Comparison of ENCODE assay signal across 25 mouse cellular contexts in genomic region chrX:77424792-77425727, GRCm38 (mm10).
DNase-seq lines count a peak whose midpoint lies in the region; ATAC-seq and TF ChIP-seq lines count a peak whose summit lies in the region.
"Had no signal": no experiment of that assay in that cellular context is flagged by ENCODE, and none has a peak within 500 bp of the region (broad histone marks: within the 10 kb centered on the region; RNA-seq: fewer than 3 reads in every experiment).

No protein-coding gene starts in this region.

- 41% methylated on average over 3 of the region's 3 CpGs for WGBS in liver, embryonic 14.5 days (ENCODE audit: insufficient replicate concordance)
- WGBS in cerebellum, adult 2 months: 86% methylated on average over 3 of the region's 3 CpGs

- DNase-seq in MEL (ENCODE audit: low read depth, low spot score): peak; percentile 82
- DNase-seq in liver, embryonic 14.5 days (ENCODE audit: low read depth in 3 of 3, low spot score in 3 of 3): peak; percentile 11 to 33 (median 30)
- no peak for DNase-seq in right cerebral cortex, postnatal 14 days
- no peak for DNase-seq in layer of hippocampus, adult 8-10 months (ENCODE audit: low spot score in 2 of 2)
- DNase-seq in cerebellum, adult 2 months: no peak
- DNase-seq: adrenal gland, postnatal 25 days; cerebellum, adult 8-10 months; cerebellum, postnatal 25 days; gastrocnemius, postnatal 10 days; heart, postnatal 14 days; kidney, adult 18-20 months; kidney, postnatal 36 days; lung, adult 2 months; lung, postnatal 10 days had no signal

- peak overlapping the region; percentile 97 for H3K27ac ChIP-seq in MEL (ENCODE audit: control insufficient read depth, low read depth, low read length)
- no peak overlapping the region; the same call in 1 of the 2 replicates for H3K27ac ChIP-seq in liver, embryonic 14.5 days
- no peak overlapping the region for H3K27ac ChIP-seq in cerebellum, adult 2 months (ENCODE audit: insufficient read depth, low read length)
- H3K27ac ChIP-seq: forebrain, embryonic 10.5 days; hindbrain, embryonic 10.5 days; layer of hippocampus, adult 2 months; limb, embryonic 13.5 days; midbrain, embryonic 12.5 days; neural tube, embryonic 13.5 days had no signal

- peak overlapping the region; percentile 22; the same call in 1 of the 2 replicates for H3K9ac ChIP-seq in MEL (ENCODE audit: control insufficient read depth, low read depth, low read length, poor library complexity, severe bottlenecking)
- H3K9ac ChIP-seq in liver, embryonic 14.5 days (replicated peaks): no peak overlapping the region
- H3K9ac ChIP-seq: limb, embryonic 13.5 days; midbrain, embryonic 12.5 days; neural tube, embryonic 13.5 days had no signal

- H3K4me3 ChIP-seq in MEL (ENCODE audit: control insufficient read depth in 1 of 2, insufficient read depth in 1 of 2, low read depth in 2 of 2, low read length in 2 of 2): no peak overlapping the region
- no peak overlapping the region for H3K4me3 ChIP-seq in liver, embryonic 14.5 days (ENCODE audit: insufficient read depth in 1 of 2, low read depth in 2 of 2, low read length in 2 of 2)
- no peak overlapping the region for H3K4me3 ChIP-seq in cerebellum, adult 2 months (replicated peaks; ENCODE audit: insufficient read depth, low read depth, low read length)
- H3K4me3 ChIP-seq: forebrain, embryonic 10.5 days; hindbrain, embryonic 10.5 days; layer of hippocampus, adult 2 months; limb, embryonic 13.5 days; midbrain, embryonic 12.5 days; myocyte; neural tube, embryonic 13.5 days had no signal

- TF ChIP-seq EP300 in MEL (IDR thresholded peaks at IDR 0.05; ENCODE audit: low read depth in 1 of 2, low read length in 2 of 2): peak; percentile 97 to 98
- TF ChIP-seq EP300 in liver, embryonic 14.5 days (IDR thresholded peaks at IDR 0.05; ENCODE audit: low read depth): peak; percentile 94

- peaks cover 0 to 17% of the 10 kb centered on the region in 2 experiments; a peak in 2 of 4 replicates for H3K36me3 ChIP-seq in MEL (ENCODE audit: control insufficient read depth in 1 of 2, insufficient read depth in 2 of 2, low read length in 2 of 2)
- no peaks in the 10 kb centered on the region for H3K36me3 ChIP-seq in liver, embryonic 14.5 days (replicated peaks; ENCODE audit: control insufficient read depth, insufficient read depth, low read depth)
- H3K36me3 ChIP-seq: forebrain, embryonic 10.5 days; hindbrain, embryonic 10.5 days; limb, embryonic 13.5 days; midbrain, embryonic 12.5 days; neural tube, embryonic 13.5 days had no signal

- no peak overlapping the region for H3K4me2 ChIP-seq in liver, embryonic 14.5 days (ENCODE audit: low read depth)
- H3K4me2 ChIP-seq: limb, embryonic 13.5 days; midbrain, embryonic 12.5 days; neural tube, embryonic 13.5 days had no signal

- peak; percentile 87 for ATAC-seq in common myeloid progenitor, adult 5-6 weeks (replicated peaks; ENCODE audit: low read depth, poor library complexity, severe bottlenecking)
- ATAC-seq in liver, embryonic 14.5 days (ENCODE audit: insufficient read depth): peak; percentile 80
- ATAC-seq in megakaryocyte-erythroid progenitor cell, adult 5-6 weeks (replicated peaks; ENCODE audit: low FRiP score, low TSS enrichment, poor library complexity, severe bottlenecking): peak; percentile 93
- ATAC-seq: forebrain, embryonic 16.5 days; hindbrain, embryonic 16.5 days had no signal

- no peak for TF ChIP-seq RAD21 in MEL (IDR thresholded peaks at IDR 0.05; ENCODE audit: low read depth, low read length)

- no peaks in the 10 kb centered on the region for H3K9me3 ChIP-seq in MEL (replicated peaks; ENCODE audit: insufficient read depth, low read length)
- no peaks in the 10 kb centered on the region for H3K9me3 ChIP-seq in liver, embryonic 14.5 days (ENCODE audit: control insufficient read depth, low read length)
- H3K9me3 ChIP-seq: forebrain, embryonic 10.5 days; hindbrain, embryonic 10.5 days; limb, embryonic 13.5 days; midbrain, embryonic 12.5 days; neural tube, embryonic 13.5 days had no signal

- no peaks in the 10 kb centered on the region for H3K79me2 ChIP-seq in MEL (ENCODE audit: control insufficient read depth, insufficient read depth, low read length, poor library complexity)

- H3K27me3 ChIP-seq in MEL (ENCODE audit: control insufficient read depth in 1 of 2, insufficient read depth in 2 of 2, low read length in 2 of 2): no peaks in the 10 kb centered on the region
- no peaks in the 10 kb centered on the region for H3K27me3 ChIP-seq in liver, embryonic 14.5 days (ENCODE audit: control insufficient read depth, insufficient read depth, low read length)
- H3K27me3 ChIP-seq in cerebellum, adult 2 months (ENCODE audit: control insufficient read depth, insufficient read depth, low read length): no peaks in the 10 kb centered on the region
- H3K27me3 ChIP-seq: limb, embryonic 13.5 days; midbrain, embryonic 12.5 days; neural tube, embryonic 13.5 days had no signal

- TF ChIP-seq CTCF in MEL (IDR thresholded peaks at IDR 0.05 in 2 of 3, conservative IDR thresholded peaks at IDR 0.05 in 1 of 3; ENCODE audit: control insufficient read depth in 1 of 3, insufficient read depth in 1 of 3, low read depth in 2 of 3, low read length in 3 of 3, poor library complexity in 1 of 3, severe bottlenecking in 1 of 3): no peak
- no peak for TF ChIP-seq CTCF in liver, embryonic 14.5 days (IDR thresholded peaks at IDR 0.05; ENCODE audit: low read depth)
- TF ChIP-seq CTCF in cerebellum, adult 2 months (IDR thresholded peaks at IDR 0.05; ENCODE audit: borderline replicate concordance, insufficient read depth, low read depth, low read length): no peak

- H3K4me1 ChIP-seq in MEL (ENCODE audit: control insufficient read depth in 1 of 2, insufficient read depth in 2 of 2, low read length in 2 of 2): peaks cover 7 to 8% of the 10 kb centered on the region in 2 experiments; a peak in 3 of 4 replicates
- 0 out of 4 replicates have a peak, but pooled peaks cover 2% of the 10 kb centered on the region in 2 experiments for H3K4me1 ChIP-seq in liver, embryonic 14.5 days (replicated peaks; ENCODE audit: control insufficient read depth in 2 of 2, insufficient read depth in 2 of 2, low read length in 1 of 2)
- peaks cover 4% of the 10 kb centered on the region; the same call in 1 of the 2 replicates for H3K4me1 ChIP-seq in cerebellum, adult 2 months (ENCODE audit: control insufficient read depth, insufficient read depth, low read length)
- H3K4me1 ChIP-seq: forebrain, embryonic 10.5 days; hindbrain, embryonic 10.5 days; limb, embryonic 13.5 days; midbrain, embryonic 12.5 days; neural tube, embryonic 13.5 days had no signal

- no peak for TF ChIP-seq POLR2A in MEL (IDR thresholded peaks at IDR 0.05; ENCODE audit: control insufficient read depth in 1 of 2, insufficient read depth in 1 of 2, low read depth in 1 of 2, low read length in 2 of 2, poor library complexity in 1 of 2)
- TF ChIP-seq POLR2A in cerebellum, adult 2 months (IDR thresholded peaks at IDR 0.05; ENCODE audit: borderline replicate concordance, insufficient read depth, low read length): no peak

TF ChIP-seq in MEL, 35 proteins besides CTCF, POLR2A, EP300 and RAD21 (continues in another document):
- TF ChIP-seq GATA1 (IDR thresholded peaks at IDR 0.05; ENCODE audit: low read depth, low read length): peak; percentile 89
- TF ChIP-seq ETS1 (IDR thresholded peaks at IDR 0.05; ENCODE audit: low read depth, low read length): peak; percentile 85
- TF ChIP-seq MXI1 (IDR thresholded peaks at IDR 0.05; ENCODE audit: low read depth, low read length): no peak
- no peak for TF ChIP-seq POLR2AphosphoS5 (IDR thresholded peaks at IDR 0.05; ENCODE audit: borderline replicate concordance, low read depth, low read length)
- TF ChIP-seq USF2 (IDR thresholded peaks at IDR 0.05; ENCODE audit: borderline replicate concordance in 1 of 2, insufficient read depth in 1 of 2, low read depth in 1 of 2, low read length in 2 of 2): no peak
- TF ChIP-seq ZMIZ1 (IDR thresholded peaks at IDR 0.05; ENCODE audit: low read depth, low read length): no peak
- TF ChIP-seq HCFC1 (IDR thresholded peaks at IDR 0.05; ENCODE audit: low read depth, low read length): no peak
- no peak for TF ChIP-seq GABPA (IDR thresholded peaks at IDR 0.05; ENCODE audit: low read depth, low read length)
- TF ChIP-seq MEF2A (IDR thresholded peaks at IDR 0.05; ENCODE audit: extremely low read depth, insufficient replicate concordance, low read depth, low read length, poor library complexity, severe bottlenecking): no peak
- TF ChIP-seq MAX (IDR thresholded peaks at IDR 0.05; ENCODE audit: low read length): no peak
- TF ChIP-seq UBTF (IDR thresholded peaks at IDR 0.05; ENCODE audit: borderline replicate concordance, insufficient read depth, low read depth, low read length): no peak
- TF ChIP-seq POLR2AphosphoS2 (IDR thresholded peaks at IDR 0.05; ENCODE audit: low read length): no peak
- TF ChIP-seq JUND (IDR thresholded peaks at IDR 0.05; ENCODE audit: low read depth, low read length): no peak
- TF ChIP-seq TBP (IDR thresholded peaks at IDR 0.05; ENCODE audit: low read depth, low read length): no peak
- TF ChIP-seq MAFK (IDR thresholded peaks at IDR 0.05; ENCODE audit: borderline replicate concordance, low read depth, low read length): peak; percentile 40; the same call in 1 of the 2 replicates
- TF ChIP-seq NELFE (IDR thresholded peaks at IDR 0.05; ENCODE audit: low read depth, low read length): no peak
- TF ChIP-seq CHD2 (IDR thresholded peaks at IDR 0.05; ENCODE audit: low read length): no peak
- TF ChIP-seq ZNF384 (IDR thresholded peaks at IDR 0.05; ENCODE audit: low read depth, low read length): peak; percentile 84
- TF ChIP-seq MAZ (IDR thresholded peaks at IDR 0.05; ENCODE audit: low read depth, low read length): no peak
- TF ChIP-seq CHD1 (IDR thresholded peaks at IDR 0.05; ENCODE audit: low read depth, low read length): no peak
- peak; percentile 74; the same call in 1 of the 2 replicates for TF ChIP-seq RCOR1 (IDR thresholded peaks at IDR 0.05; ENCODE audit: low read depth, low read length)
- no peak for TF ChIP-seq USF1 (IDR thresholded peaks at IDR 0.05; ENCODE audit: low read depth, low read length)
- TF ChIP-seq ELF1 (IDR thresholded peaks at IDR 0.05; ENCODE audit: low read depth, low read length): no peak
- TF ChIP-seq KAT2A (conservative IDR thresholded peaks at IDR 0.05; ENCODE audit: low read depth, low read length): no peak
- 0 out of 2 replicates have a peak, but pooled peaks have one; percentile 14 for TF ChIP-seq BHLHE40 (IDR thresholded peaks at IDR 0.05; ENCODE audit: borderline replicate concordance, low read depth, low read length)
- no peak for TF ChIP-seq SMC3 (IDR thresholded peaks at IDR 0.05; ENCODE audit: low read depth, low read length)
- TF ChIP-seq MYC (IDR thresholded peaks at IDR 0.05; ENCODE audit: low read depth, low read length): no peak
- TF ChIP-seq MYB (IDR thresholded peaks at IDR 0.05; ENCODE audit: low read depth, low read length): peak; percentile 95
- TF ChIP-seq ZC3H11A (IDR thresholded peaks at IDR 0.05; ENCODE audit: low read depth, low read length): no peak

Comparison
In these comparisons a context has a peak if more than half of its experiments do, and no peak if none do; other contexts are left out.
1. DNase-seq: peak in MEL (single experiment) and liver, embryonic 14.5 days (3 of 3); none in right cerebral cortex, postnatal 14 days (single experiment), layer of hippocampus, adult 8-10 months (0 of 2) and cerebellum, adult 2 months (0 of 2).
2. Peak in every context shown above with its lines, with median percentiles within 50 percentile points of each other: ATAC-seq.